Mouse (Mus musculus) liver, adult 2 months (tissue): ENCODE data around the gene Palld. TPM values are rescaled to one million over a fixed set of nuclear protein-coding genes. Genes with fewer than 3 reads are reported as not detected.

Source experiments
- DNase-seq: peaks from one replicate; pipeline ENCODE4 v3.0.0-alpha.2; 2011; ENCODE audit warnings: low read depth, low spot score; ENCODE audit errors: extremely low read depth
- H3K27ac ChIP-seq: fragments of 200-500 bp; replicated peaks from 2 replicates; pipeline ENCODE4 v1.5.1; 2012; ENCODE audit warnings: low read depth, mild to moderate bottlenecking, control low read depth, inconsistent platforms, low read length; ENCODE audit not compliant: insufficient read depth
- H3K27me3 ChIP-seq: fragments of 200-500 bp; 2 replicates; pipeline ENCODE4 v1.6.1; 2012; ENCODE audit warnings: mild to moderate bottlenecking, moderate library complexity, low read length, inconsistent platforms; ENCODE audit not compliant: control insufficient read depth, insufficient read depth
- H3K36me3 ChIP-seq: fragments of 200-500 bp; 2 replicates; pipeline ENCODE4 v1.6.1; 2012; ENCODE audit warnings: low read length, inconsistent platforms; ENCODE audit not compliant: control insufficient read depth, insufficient read depth
- H3K4me1 ChIP-seq: fragments of 200-500 bp; 2 replicates; pipeline ENCODE4 v1.6.1; 2011; ENCODE audit warnings: low read length; ENCODE audit not compliant: control insufficient read depth, insufficient read depth
- H3K4me3 ChIP-seq: fragments of 200-500 bp; 2 replicates; pipeline ENCODE4 v1.5.1; 2011; ENCODE audit warnings: low read depth, mild to moderate bottlenecking, control low read depth, low read length, moderate library complexity; ENCODE audit not compliant: insufficient read depth
- H3K79me2 ChIP-seq: fragments of 200-500 bp; 2 replicates; pipeline ENCODE4 v1.6.1; 2012; ENCODE audit warnings: inconsistent platforms, mild to moderate bottlenecking, low read length, moderate library complexity; ENCODE audit not compliant: control insufficient read depth, insufficient read depth
- H3K9ac ChIP-seq: fragments of 200-500 bp; 2 replicates; pipeline ENCODE4 v1.6.1; 2012; ENCODE audit warnings: low read depth, mild to moderate bottlenecking, control low read depth, inconsistent platforms, low read length
- CTCF ChIP-seq: fragments of 200-500 bp; IDR thresholded peaks from 2 replicates; pipeline ENCODE4 v1.5.1; 2011; ENCODE audit warnings: low read depth, low read length, control low read depth
- POLR2A ChIP-seq: fragments of 200-500 bp; IDR thresholded peaks from 2 replicates; pipeline ENCODE4 v1.6.1; 2011; ENCODE audit warnings: low read length, control low read depth; ENCODE audit not compliant: insufficient read depth; ENCODE audit errors: extremely low read depth
- WGBS: fragments of 180-500 bp; shearing (Covaris S2); methylation state at CpG from one replicate; pipeline ENCODE4 v1.1.7; 2018; 5-methylcytosine and 5-hydroxymethylcytosine counted together
- polyA plus RNA-seq: library from polyadenylated mRNA; depleted of rRNA; stranded (reverse); fragments of >200 nt; gene quantifications from 2 replicates; pipeline ENCODE4 v1.2.3, GENCODE M21; 2012
- total RNA-seq: library from RNA; depleted of rRNA; stranded (reverse); fragments of >200 nt; gene quantifications from 2 replicates; pipeline ENCODE4 v1.2.3, GENCODE M21; 2014

Gene Palld
- total and polyA plus RNA-seq, 2 experiments, result 10.1 to 17.8 TPM

DNA sequence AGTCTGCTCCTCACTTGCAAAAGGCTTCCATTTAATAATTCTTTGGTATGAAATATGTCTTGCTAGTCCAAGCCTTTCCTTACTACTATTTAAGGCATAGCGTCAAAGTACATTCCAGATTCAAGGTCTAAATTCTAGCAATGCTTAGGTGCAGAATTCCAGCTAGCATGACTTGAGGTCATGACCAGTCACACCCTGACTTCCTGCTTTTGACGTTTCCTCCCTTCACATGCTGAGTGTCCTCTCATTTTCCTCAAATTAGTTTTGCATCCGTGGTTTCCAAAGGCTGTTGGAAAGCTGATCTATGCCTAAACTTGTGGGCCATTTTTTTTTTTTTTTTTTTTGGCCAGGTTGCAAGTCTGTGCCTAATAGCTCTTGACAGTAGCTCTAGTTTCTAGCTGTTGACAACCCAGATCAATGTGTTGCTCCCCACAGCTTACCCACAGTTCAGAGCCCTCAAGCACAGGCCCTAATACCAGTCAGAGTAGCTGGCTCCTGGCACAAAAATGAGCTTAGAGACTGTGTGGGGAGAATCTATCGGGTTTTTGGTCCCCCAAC is 327.3 kb downstream of the Palld start:
- H3K79me2 ChIP-seq, result peaks cover 27% of the 10 kb centered on the region; the same call in 1 of the 2 replicates
- TF ChIP-seq POLR2A (no peak), CTCF (no peak)
- H3K4me1 ChIP-seq, result peaks cover 40% of the 10 kb centered on the region
- no peak overlapping the region for H3K4me3 ChIP-seq
- peaks cover 9% of the 10 kb centered on the region; the same call in 1 of the 2 replicates for H3K36me3 ChIP-seq
- H3K27ac ChIP-seq, result peak overlapping the region; percentile 2; the same call in 1 of the 2 replicates
- DNase-seq, result no peak
- 27% methylated on average over 4 of the region's 4 CpGs for WGBS
- H3K27me3 ChIP-seq, result no peaks in the 10 kb centered on the region
- H3K9ac ChIP-seq, result no peak overlapping the region

- Histone ChIP-seq H3K36me3 (peaks cover 5% of the 10 kb centered on the region; the same call in 1 of the 2 replicates), H3K4me1 (peaks cover 46% of the 10 kb centered on the region), H3K79me2 (peaks cover 21% of the 10 kb centered on the region; the same call in 1 of the 2 replicates), H3K27me3 (no peaks in the 10 kb centered on the region), H3K9ac (no peak overlapping the region), H3K27ac (peak overlapping the region; percentile 96), H3K4me3 (no peak overlapping the region)
- WGBS, result 65% methylated on average over 7 of the region's 7 CpGs
- no peak for DNase-seq
- TF ChIP-seq CTCF, result no peak
- TF ChIP-seq POLR2A, result no peak
These were observed 328.0 kb downstream of the Palld start for GRCm38 (mm10) chr8:61574526-61574925.

GRCm38 (mm10) chr8:61573179-61573937 is 329.1 kb downstream of the Palld start:
- DNase-seq, result peak; percentile 76
- WGBS, result 24% methylated on average over 8 of the region's 8 CpGs
- peaks cover 18% of the 10 kb centered on the region; the same call in 1 of the 2 replicates for H3K79me2 ChIP-seq
- peak overlapping the region; percentile 96 for H3K27ac ChIP-seq
- 0 out of 2 replicates have a peak overlapping the region, but pooled peaks have one; percentile 18 for H3K9ac ChIP-seq
- TF ChIP-seq CTCF, result no peak
- no peak for TF ChIP-seq POLR2A
- no peak overlapping the region for H3K4me3 ChIP-seq
- H3K27me3 ChIP-seq, result no peaks in the 10 kb centered on the region
- 0 out of 2 replicates have a peak, but pooled peaks cover 3% of the 10 kb centered on the region for H3K36me3 ChIP-seq
- H3K4me1 ChIP-seq, result peaks cover 46% of the 10 kb centered on the region

DNA sequence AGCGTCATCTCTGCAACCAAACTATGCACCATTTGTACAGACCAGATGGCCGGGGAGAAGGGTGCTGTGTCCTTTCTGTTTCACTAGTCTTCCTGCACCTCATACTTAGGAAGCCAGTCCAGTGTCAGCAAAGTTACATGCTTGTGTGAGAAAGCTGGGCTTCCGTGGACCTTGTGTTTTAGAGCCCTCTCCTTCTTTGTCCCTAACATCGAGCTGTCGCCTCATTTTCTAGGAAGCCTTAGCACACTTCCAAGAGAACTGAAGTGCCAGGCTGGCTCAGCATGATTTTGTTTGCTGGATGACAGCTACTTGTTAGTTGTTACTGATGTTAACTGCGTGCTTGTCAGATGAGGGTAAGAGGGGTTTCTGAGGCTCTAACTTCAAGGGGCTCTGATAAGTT is 329.8 kb downstream of the Palld start:
- Histone ChIP-seq H3K9ac (peak overlapping the region; percentile 45), H3K4me1 (peaks cover 46% of the 10 kb centered on the region), H3K27me3 (no peaks in the 10 kb centered on the region), H3K4me3 (no peak overlapping the region; the same call in 1 of the 2 replicates), H3K36me3 (no peaks in the 10 kb centered on the region), H3K79me2 (peaks cover 19% of the 10 kb centered on the region; the same call in 1 of the 2 replicates), H3K27ac (peak overlapping the region; percentile 96)
- WGBS, result 29% methylated on average over 6 of the region's 6 CpGs
- peak; percentile 71 for DNase-seq
- TF ChIP-seq CTCF (no peak), POLR2A (no peak)

GRCm38 (mm10) chr8:61570637-61571036 is 331.9 kb downstream of the Palld start:
- H3K79me2 ChIP-seq, result peaks cover 14% of the 10 kb centered on the region; the same call in 1 of the 2 replicates
- no peak for DNase-seq
- H3K4me3 ChIP-seq, result no peak overlapping the region
- no peaks in the 10 kb centered on the region for H3K27me3 ChIP-seq
- no peak for TF ChIP-seq POLR2A
- TF ChIP-seq CTCF, result no peak
- peaks cover 2% of the 10 kb centered on the region; the same call in 1 of the 2 replicates for H3K36me3 ChIP-seq
- H3K4me1 ChIP-seq, result peaks cover 43% of the 10 kb centered on the region
- 94% methylated on average over 2 of the region's 2 CpGs for WGBS
- no peak overlapping the region for H3K27ac ChIP-seq
- no peak overlapping the region for H3K9ac ChIP-seq

GRCm38 (mm10) chr8:61569721-61570120 is 332.8 kb downstream of the Palld start:
- peaks cover 36% of the 10 kb centered on the region for H3K4me1 ChIP-seq
- H3K27me3 ChIP-seq, result no peaks in the 10 kb centered on the region
- 0 out of 2 replicates have a peak overlapping the region, but pooled peaks have one; percentile 30 for H3K9ac ChIP-seq
- WGBS, result 50% methylated on average over 4 of the region's 4 CpGs
- H3K79me2 ChIP-seq, result peaks cover 14% of the 10 kb centered on the region; the same call in 1 of the 2 replicates
- H3K27ac ChIP-seq, result peak overlapping the region; percentile 84
- no peak for TF ChIP-seq POLR2A
- TF ChIP-seq CTCF, result no peak
- H3K4me3 ChIP-seq, result no peak overlapping the region
- peaks cover 2% of the 10 kb centered on the region; the same call in 1 of the 2 replicates for H3K36me3 ChIP-seq
- no peak for DNase-seq
